Mouse (Mus musculus) stomach, postnatal 0 days (tissue): ENCODE measurements at regions not wholly inside any gene's neighbourhood (a gene's known extent, or its start where the extent isn't known, plus 50 kb on each side); places are given as distances from the start of the nearest gene placed in this dataset.

Experiments
- ATAC-seq: fragments of 200-750 bp; cut with Nextera tagmentation; 2 replicates; pipeline ENCODE4 v1.8.0; 2017; ENCODE audit not compliant: low FRiP score, low TSS enrichment
- DNase-seq: peaks from one replicate; pipeline ENCODE4 v3.0.0-alpha.2; 2016; ENCODE audit warnings: low spot score
- H3K27ac ChIP-seq: fragments of 300-500 bp; sonication (generic); replicated peaks from 2 replicates; pipeline ENCODE4 v1.5.1; 2014; ENCODE audit warnings: mild to moderate bottlenecking, control low read depth
- H3K27me3 ChIP-seq: fragments of 300-500 bp; sonication (generic); 2 replicates; pipeline ENCODE4 v1.6.1; 2014; ENCODE audit warnings: low read length; ENCODE audit not compliant: control insufficient read depth, insufficient read depth
- H3K36me3 ChIP-seq: fragments of 300-500 bp; sonication (generic); 2 replicates; pipeline ENCODE4 v1.6.1; 2014; ENCODE audit warnings: low read length, mixed read lengths; ENCODE audit not compliant: control insufficient read depth, insufficient read depth
- H3K4me1 ChIP-seq: fragments of 300-500 bp; sonication (generic); replicated peaks from 2 replicates; pipeline ENCODE4 v1.6.1; 2014; ENCODE audit warnings: antibody characterized with exemption; ENCODE audit not compliant: control insufficient read depth, insufficient read depth
- H3K4me2 ChIP-seq: fragments of 300-500 bp; sonication (generic); replicated peaks from 2 replicates; pipeline ENCODE4 v1.6.1; 2014; ENCODE audit warnings: low read depth, mild to moderate bottlenecking, control low read depth, moderate library complexity
- H3K4me3 ChIP-seq: fragments of 300-500 bp; sonication (generic); 2 replicates; pipeline ENCODE4 v1.5.1; 2014; ENCODE audit warnings: low read depth, low read length, control low read depth
- H3K9ac ChIP-seq: fragments of 300-500 bp; sonication (generic); 2 replicates; pipeline ENCODE4 v1.6.1; 2014; ENCODE audit warnings: mild to moderate bottlenecking, low read length, control low read depth, mixed read lengths
- H3K9me3 ChIP-seq: fragments of 300-500 bp; sonication (generic); 2 replicates; pipeline ENCODE4 v1.6.1; 2016; ENCODE audit warnings: low read length; ENCODE audit not compliant: control insufficient read depth
- CTCF ChIP-seq: IDR thresholded peaks from 2 replicates; pipeline ENCODE4 v1.5.1; 2016; ENCODE audit warnings: antibody characterized with exemption, low read depth, mild to moderate bottlenecking, moderate library complexity
- EP300 ChIP-seq: optimal IDR thresholded peaks from 2 replicates; pipeline ENCODE3; 2016; ENCODE audit warnings: antibody characterized with exemption
- WGBS: fragments of 180-500 bp; shearing (Covaris S2); extraction: QIAGEN DNeasy Blood & Tissue Kit; methylation state at CpG from one replicate; pipeline ENCODE4 v1.1.7; 2014; 5-methylcytosine and 5-hydroxymethylcytosine counted together

DNA sequence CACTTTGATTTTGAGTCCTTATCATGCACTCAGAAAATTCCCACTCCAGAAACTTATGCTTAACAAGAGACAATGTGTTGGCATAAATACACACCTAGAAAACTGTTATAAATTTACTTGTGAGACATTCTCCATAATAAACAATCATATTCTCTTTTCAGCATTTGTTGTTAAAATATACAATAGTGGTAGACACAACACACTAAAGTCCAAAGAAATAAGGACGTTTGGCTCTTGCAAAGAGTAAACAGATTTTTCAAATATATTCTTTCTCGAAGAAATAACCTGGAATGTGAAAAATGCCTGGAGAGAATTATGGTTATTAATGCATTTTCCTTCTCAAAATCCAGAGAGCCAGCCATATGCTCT lies 91.8 kb upstream of the Ddit4l start:
- no peak overlapping the region for H3K4me2 ChIP-seq
- H3K9ac ChIP-seq: no peak overlapping the region
- H3K27ac ChIP-seq: no peak overlapping the region
- no peaks in the 10 kb centered on the region for H3K36me3 ChIP-seq
- no peaks in the 10 kb centered on the region for H3K9me3 ChIP-seq
- TF ChIP-seq EP300 (no peak), CTCF (no peak)
- no peak for ATAC-seq
- no peaks in the 10 kb centered on the region for H3K4me1 ChIP-seq
- DNase-seq: no peak
- H3K4me3 ChIP-seq: no peak overlapping the region
- 31% methylated on average over 2 of the region's 2 CpGs for WGBS
- H3K27me3 ChIP-seq: no peaks in the 10 kb centered on the region

DNA sequence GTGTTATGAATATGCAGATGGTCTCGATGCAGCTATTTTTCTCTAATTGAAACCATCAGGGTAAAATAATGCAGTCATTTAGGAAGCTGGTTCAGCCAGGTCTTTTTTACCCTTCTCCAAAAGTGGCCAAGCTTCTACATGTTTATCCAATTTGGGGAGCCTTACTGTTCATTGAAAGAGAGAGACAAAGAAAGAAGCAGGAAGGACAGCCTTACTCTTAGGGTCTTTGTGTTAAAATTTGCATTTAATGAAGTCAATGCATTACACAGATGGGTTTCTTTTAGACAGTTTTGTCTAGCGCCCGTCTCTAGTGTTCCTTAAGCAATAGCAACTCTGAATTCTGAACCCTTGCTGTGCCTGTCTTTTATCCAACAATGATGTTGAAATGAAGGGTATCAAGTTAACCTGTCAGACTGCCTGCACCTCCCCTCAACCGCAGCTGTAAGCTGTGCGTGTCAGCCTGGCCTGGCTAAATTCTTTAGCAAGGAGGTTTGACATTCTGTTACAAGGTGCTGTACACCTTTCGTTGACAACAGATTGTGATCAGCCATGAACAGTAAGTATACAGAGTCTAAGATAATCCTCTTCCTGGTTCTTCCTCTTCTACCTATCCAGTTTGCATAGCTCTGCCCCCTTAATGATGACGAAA lies 91.3 kb upstream of the Ddit4l start:
- Histone ChIP-seq H3K4me2 (no peak overlapping the region), H3K4me3 (no peak overlapping the region), H3K27me3 (no peaks in the 10 kb centered on the region), H3K36me3 (no peaks in the 10 kb centered on the region), H3K4me1 (no peaks in the 10 kb centered on the region), H3K9me3 (no peaks in the 10 kb centered on the region), H3K9ac (no peak overlapping the region), H3K27ac (no peak overlapping the region)
- 62% methylated on average over 7 of the region's 7 CpGs for WGBS
- DNase-seq (no peak), ATAC-seq (no peak)
- no peak for TF ChIP-seq EP300
- no peak for TF ChIP-seq CTCF

DNA sequence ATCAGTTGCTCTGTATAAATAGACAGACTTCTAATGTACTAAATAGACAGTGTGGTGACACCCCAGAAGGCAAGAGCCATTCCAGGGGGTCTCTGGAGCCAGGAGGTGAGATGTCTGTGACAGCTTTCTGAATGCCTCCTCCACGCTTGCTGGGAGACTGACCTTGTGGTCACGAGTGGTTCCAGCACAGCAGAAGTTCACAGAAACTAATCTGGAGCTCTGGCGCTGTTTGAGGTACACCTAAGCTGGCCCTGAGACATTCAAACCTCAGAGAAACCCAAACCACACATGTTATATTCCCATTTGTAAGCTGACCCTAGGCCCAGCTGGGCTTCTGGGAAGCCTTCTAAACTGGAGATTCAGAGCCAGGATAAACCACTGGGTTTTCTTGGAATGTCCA lies 79.7 kb upstream of the Ddit4l start:
- no peak overlapping the region for H3K4me2 ChIP-seq
- no peak overlapping the region for H3K9ac ChIP-seq
- no peak overlapping the region for H3K4me3 ChIP-seq
- H3K4me1 ChIP-seq: no peaks in the 10 kb centered on the region
- 69% methylated on average over 3 of the region's 3 CpGs for WGBS
- ATAC-seq: no peak
- no peak for DNase-seq
- no peak overlapping the region for H3K27ac ChIP-seq
- no peaks in the 10 kb centered on the region for H3K27me3 ChIP-seq
- H3K9me3 ChIP-seq: no peaks in the 10 kb centered on the region
- TF ChIP-seq CTCF: no peak
- TF ChIP-seq EP300: no peak
- H3K36me3 ChIP-seq: no peaks in the 10 kb centered on the region

DNA sequence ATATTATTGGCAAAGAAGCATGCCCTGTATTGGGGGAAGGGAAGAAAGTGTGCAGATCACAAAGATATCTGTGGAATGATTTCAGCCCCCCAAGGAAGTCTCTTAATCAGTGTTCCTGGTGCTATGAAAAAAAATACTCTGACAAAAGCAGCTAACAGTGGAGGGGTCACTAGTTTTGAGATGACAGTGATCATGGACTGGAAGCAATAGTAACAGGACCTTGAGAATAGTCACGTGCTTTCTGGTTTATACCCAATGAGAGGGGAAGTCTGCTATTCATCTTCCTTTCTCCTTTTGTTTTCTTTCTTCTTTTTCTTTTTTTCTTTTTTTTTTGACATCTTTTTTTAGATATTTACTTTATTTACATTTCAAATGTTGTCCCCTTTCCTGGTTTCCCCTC lies 79.1 kb upstream of the Ddit4l start:
- TF ChIP-seq CTCF (no peak), EP300 (no peak)
- Histone ChIP-seq H3K27me3 (no peaks in the 10 kb centered on the region), H3K4me3 (no peak overlapping the region), H3K27ac (no peak overlapping the region), H3K4me1 (no peaks in the 10 kb centered on the region), H3K36me3 (no peaks in the 10 kb centered on the region), H3K4me2 (no peak overlapping the region), H3K9ac (no peak overlapping the region), H3K9me3 (no peaks in the 10 kb centered on the region)
- DNase-seq (no peak), ATAC-seq (no peak)
- WGBS: 58% methylated on average over 1 of the region's 1 CpGs

DNA sequence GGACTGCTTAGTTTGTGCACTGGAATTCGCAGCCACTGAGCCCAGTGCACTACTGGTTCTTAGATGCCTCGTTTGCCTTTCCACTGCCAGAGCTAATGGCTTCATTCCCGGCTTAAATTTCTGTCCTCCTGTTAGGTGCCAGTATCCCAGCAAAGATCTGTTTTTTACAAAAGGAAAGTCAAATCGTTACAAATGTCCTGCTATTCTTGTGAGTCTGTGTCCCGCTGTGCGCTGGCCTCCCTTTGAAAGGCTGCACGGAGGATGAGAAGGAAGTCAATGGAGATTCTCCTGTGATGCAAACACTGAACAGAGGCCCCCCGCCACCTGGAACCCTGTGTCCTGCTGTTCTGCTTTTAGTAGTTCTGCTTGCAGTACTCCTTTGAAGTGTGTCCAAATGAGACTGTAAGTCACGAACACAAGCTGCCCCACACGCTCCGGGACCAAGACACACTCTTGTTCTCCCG lies 74.0 kb upstream of the Ddit4l start:
- DNase-seq (no peak), ATAC-seq (no peak)
- 14% methylated on average over 12 of the region's 12 CpGs for WGBS
- no peaks in the 10 kb centered on the region for H3K27me3 ChIP-seq
- no peak overlapping the region for H3K9ac ChIP-seq
- H3K36me3 ChIP-seq: no peaks in the 10 kb centered on the region
- 0 out of 2 replicates have a peak overlapping the region, but pooled peaks have one; percentile 30 for H3K27ac ChIP-seq
- no peaks in the 10 kb centered on the region for H3K4me1 ChIP-seq
- TF ChIP-seq CTCF (no peak), EP300 (no peak)
- H3K9me3 ChIP-seq: no peaks in the 10 kb centered on the region
- peak overlapping the region; percentile 43 for H3K4me2 ChIP-seq
- H3K4me3 ChIP-seq: peak overlapping the region; percentile 13; the same call in 1 of the 2 replicates

DNA sequence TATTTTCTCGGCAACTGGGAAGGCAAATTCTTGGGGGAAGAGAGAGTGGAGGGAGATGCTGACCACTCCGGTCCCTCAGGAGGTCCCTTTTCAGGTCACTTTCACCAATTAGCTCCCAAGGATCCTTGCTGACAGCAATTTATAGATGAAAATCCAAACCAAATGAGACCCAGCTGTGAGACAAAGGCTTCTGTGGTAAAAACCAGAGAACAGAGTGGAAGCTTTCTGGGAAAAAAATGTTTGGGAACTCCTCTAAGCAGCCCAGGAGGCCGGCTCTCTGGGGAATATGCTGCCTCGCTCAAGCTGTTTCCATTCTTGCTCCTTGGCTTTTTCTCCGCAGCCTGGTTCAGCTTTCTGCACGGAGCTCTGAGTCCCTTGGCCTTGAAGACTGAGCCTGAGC lies 73.5 kb upstream of the Ddit4l start:
- ATAC-seq (no peak), DNase-seq (no peak)
- TF ChIP-seq CTCF (no peak), EP300 (no peak)
- Histone ChIP-seq H3K4me2 (peak overlapping the region; percentile 43), H3K9ac (no peak overlapping the region), H3K27ac (0 out of 2 replicates have a peak overlapping the region, but pooled peaks have one; percentile 30), H3K27me3 (no peaks in the 10 kb centered on the region), H3K36me3 (no peaks in the 10 kb centered on the region), H3K4me3 (peak overlapping the region; percentile 13; the same call in 1 of the 2 replicates), H3K9me3 (no peaks in the 10 kb centered on the region), H3K4me1 (no peaks in the 10 kb centered on the region)
- WGBS: 15% methylated on average over 6 of the region's 6 CpGs
